Mouse (Mus musculus) erythroblast, embryonic 14.5 days (primary cell): ENCODE results near the gene Rbm48.

Experiments used
- GATA1 ChIP-seq: IDR thresholded peaks from 2 replicates; pipeline ENCODE4 v1.6.1; 2012; ENCODE audit warnings: low read length, inconsistent platforms, mixed read lengths
- TAL1 ChIP-seq: IDR thresholded peaks from 3 replicates; pipeline ENCODE4 v1.6.1; 2012; ENCODE audit warnings: low read length, inconsistent platforms, mixed read lengths

DNA sequence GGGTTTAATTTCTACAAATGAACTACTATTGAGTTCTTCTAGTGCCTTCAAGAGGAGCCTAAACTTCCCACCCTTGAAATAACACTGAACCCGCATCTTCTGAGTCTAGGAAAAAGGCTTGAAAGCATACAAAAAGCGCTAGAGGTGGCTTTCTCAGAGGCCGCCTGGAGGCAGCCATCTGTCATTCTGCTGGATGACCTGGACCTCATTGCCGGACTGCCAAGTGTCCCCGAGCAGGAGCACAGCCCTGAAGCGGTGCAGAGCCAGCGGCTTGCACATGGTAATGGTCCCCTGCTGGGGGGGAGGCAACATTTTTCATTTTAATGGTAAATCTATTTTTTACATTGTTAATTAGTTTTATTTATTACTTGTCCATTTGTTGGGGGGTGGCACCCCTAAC is 24.1 kb upstream of the Rbm48 start:
- TF ChIP-seq TAL1 (no peak), GATA1 (no peak)
